Mouse (Mus musculus) liver, embryonic 16.5 days (tissue): ENCODE measurements around the gene Slc25a30. TPM values are rescaled to one million over a fixed set of nuclear protein-coding genes. Genes with fewer than 3 reads are reported as not detected.
A peak's percentile ranks its signal among the peaks of the same experiment; 100 is the strongest.
"Not testable (repeated sequence)": the region's sequence is repeated elsewhere in the genome, so short reads cannot be mapped to it uniquely, and the experiment has no call there.

ENCODE experiments used
- ATAC-seq: fragments of 200-750 bp; cut with Nextera tagmentation; 2 replicates; pipeline ENCODE4 v1.8.0; 2017; ENCODE audit warnings: low read depth, mild to moderate bottlenecking, moderate number of reproducible peaks, moderate library complexity
- H3K27ac ChIP-seq: fragments of 300-500 bp; sonication (generic); 2 replicates; pipeline ENCODE4 v1.5.1; 2014; ENCODE audit warnings: mild to moderate bottlenecking, low read length
- H3K27me3 ChIP-seq: fragments of 300-500 bp; sonication (generic); 2 replicates; pipeline ENCODE4 v1.6.1; 2014; ENCODE audit warnings: low read depth, low read length, mixed read lengths; ENCODE audit not compliant: control insufficient read depth, insufficient read depth
- H3K36me3 ChIP-seq: fragments of 300-500 bp; sonication (generic); 2 replicates; pipeline ENCODE4 v1.6.1; 2014; ENCODE audit warnings: mild to moderate bottlenecking; ENCODE audit not compliant: control insufficient read depth, insufficient read depth
- H3K4me1 ChIP-seq: fragments of 300-500 bp; sonication (generic); 2 replicates; pipeline ENCODE4 v1.6.1; 2014; ENCODE audit warnings: low read depth, low read length, mixed read lengths; ENCODE audit not compliant: control insufficient read depth
- H3K4me2 ChIP-seq: fragments of 300-500 bp; sonication (generic); 2 replicates; pipeline ENCODE4 v1.6.1; 2014; ENCODE audit warnings: low read depth, low read length, mixed read lengths
- H3K4me3 ChIP-seq: fragments of 300-500 bp; sonication (generic); 2 replicates; pipeline ENCODE4 v1.5.1; 2014; ENCODE audit warnings: low read depth, mild to moderate bottlenecking, low read length
- H3K9ac ChIP-seq: fragments of 300-500 bp; sonication (generic); 2 replicates; pipeline ENCODE4 v1.6.1; 2014; ENCODE audit warnings: low read depth, low read length
- H3K9me3 ChIP-seq: fragments of 300-500 bp; sonication (generic); replicated peaks from 2 replicates; pipeline ENCODE4 v1.6.1; 2016; ENCODE audit warnings: low read length; ENCODE audit not compliant: control insufficient read depth
- WGBS: fragments of 180-500 bp; shearing (Covaris S2); extraction: QIAGEN DNeasy Blood & Tissue Kit; methylation state at CpG from one replicate; pipeline ENCODE4 v1.1.7; 2014; ENCODE audit not compliant: insufficient replicate concordance; 5-methylcytosine and 5-hydroxymethylcytosine counted together
- polyA plus RNA-seq: library from polyadenylated mRNA; unstranded; fragments of >200 nt; fragmentation: Nextera tagmentation; extraction: Ambion mirVana; gene quantifications from 2 replicates; pipeline ENCODE4 v1.2.1, GENCODE M21; 2015

The Slc25a30 gene
- polyA plus RNA-seq, 1 experiment from 2014 or later: 1.3 TPM

DNA sequence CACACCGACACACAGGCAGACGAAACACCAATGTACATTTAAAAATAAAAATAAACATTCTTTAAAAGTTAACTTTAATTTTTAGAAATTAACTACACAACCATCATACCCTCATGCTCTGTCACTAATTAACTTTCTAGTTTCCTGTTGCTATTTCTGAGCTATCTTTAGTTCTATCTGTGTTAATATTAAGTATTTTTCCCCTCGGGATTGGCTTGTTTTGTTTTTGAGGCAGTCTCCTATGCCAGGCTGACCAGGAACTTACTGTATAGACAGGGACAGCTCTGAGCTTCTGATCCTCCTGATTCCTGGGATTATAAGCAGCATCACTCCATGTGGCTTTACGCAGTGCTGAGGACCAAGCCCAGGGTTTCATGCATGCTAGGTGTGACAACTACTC, 6.9 kb downstream of the Slc25a30 start:
- Histone ChIP-seq H3K4me2 (no peak overlapping the region), H3K27ac (no peak overlapping the region), H3K4me1 (peaks cover 8% of the 10 kb centered on the region; the same call in 1 of the 2 replicates), H3K9me3 (no peaks in the 10 kb centered on the region), H3K4me3 (no peak overlapping the region), H3K36me3 (no peaks in the 10 kb centered on the region), H3K27me3 (no peaks in the 10 kb centered on the region), H3K9ac (no peak overlapping the region)
- WGBS: 77% methylated on average over 4 of the region's 4 CpGs
- no peak for ATAC-seq

DNA sequence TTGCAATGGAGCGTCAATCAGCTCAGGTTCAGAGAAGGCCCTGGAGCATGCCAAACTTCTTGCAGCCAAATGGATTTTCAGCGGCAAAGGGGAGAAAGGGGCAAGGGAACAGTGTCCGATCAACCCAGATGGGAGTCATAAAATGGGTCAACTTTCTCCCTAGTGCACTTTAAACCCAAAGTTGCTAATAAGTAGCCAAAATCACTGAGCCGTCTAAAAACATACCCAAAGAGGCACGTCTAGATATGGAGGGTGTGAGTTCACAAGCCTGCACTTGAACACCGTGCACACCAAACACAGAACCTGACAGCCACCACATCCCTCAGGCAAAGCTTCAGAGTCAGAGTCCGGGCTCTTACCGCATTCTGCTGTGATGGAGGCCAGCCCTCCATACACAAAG, 10.2 kb downstream of the Slc25a30 start:
- WGBS: 87% methylated on average over 8 of the region's 8 CpGs
- Histone ChIP-seq H3K27ac (no peak overlapping the region), H3K4me2 (no peak overlapping the region), H3K9ac (no peak overlapping the region), H3K27me3 (no peaks in the 10 kb centered on the region), H3K9me3 (no peaks in the 10 kb centered on the region), H3K36me3 (no peaks in the 10 kb centered on the region), H3K4me1 (peaks cover 27% of the 10 kb centered on the region), H3K4me3 (no peak overlapping the region)
- ATAC-seq: no peak

DNA sequence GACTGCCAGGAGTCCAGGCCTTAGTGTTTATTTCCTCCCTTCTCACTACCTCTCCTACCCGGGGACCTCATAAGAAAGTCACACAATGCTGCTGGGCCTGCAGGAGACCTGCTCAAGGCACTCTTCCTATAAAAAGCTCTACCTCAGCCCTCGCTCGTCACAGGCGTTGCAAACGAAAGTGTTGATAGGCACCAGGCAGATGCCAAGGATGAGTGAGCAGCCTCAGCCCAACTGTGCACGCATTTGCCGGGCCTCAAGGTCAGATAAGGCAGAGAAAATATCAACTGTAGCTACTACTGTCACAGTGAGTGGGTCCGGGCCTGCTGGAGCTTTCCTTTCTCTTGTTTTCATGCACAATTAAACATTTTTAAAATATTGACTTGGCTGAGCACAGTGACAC, 13.4 kb downstream of the Slc25a30 start:
- H3K9ac ChIP-seq: no peak overlapping the region
- H3K9me3 ChIP-seq: no peaks in the 10 kb centered on the region
- WGBS: 21% methylated on average over 8 of the region's 8 CpGs
- H3K36me3 ChIP-seq: 0 out of 2 replicates have a peak, but pooled peaks cover 4% of the 10 kb centered on the region
- peak overlapping the region; percentile 12 for H3K4me2 ChIP-seq
- no peaks in the 10 kb centered on the region for H3K27me3 ChIP-seq
- peak overlapping the region; percentile 32; the same call in 1 of the 2 replicates for H3K27ac ChIP-seq
- H3K4me1 ChIP-seq: peaks cover 27% of the 10 kb centered on the region
- peak; percentile 87 for ATAC-seq
- H3K4me3 ChIP-seq: no peak overlapping the region

DNA sequence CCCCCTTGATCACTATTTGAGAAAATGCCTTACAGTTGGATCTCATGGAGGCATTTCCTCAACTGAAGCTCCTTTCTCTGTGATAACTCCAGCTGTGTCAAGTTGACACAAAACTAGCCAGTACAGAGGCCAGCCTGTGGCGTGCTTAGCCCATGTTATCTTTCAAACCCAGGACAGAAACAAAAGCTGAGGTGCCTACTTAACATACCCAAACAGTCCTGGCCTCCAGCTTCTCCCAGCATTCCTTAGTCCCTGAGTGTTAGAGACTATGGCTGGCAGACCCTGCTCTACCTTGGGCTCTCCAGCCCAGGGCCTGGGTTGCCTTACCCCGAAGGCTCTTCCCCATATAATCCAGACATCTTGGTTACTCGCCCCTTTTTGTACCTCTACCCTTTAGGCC, 14.4 kb downstream of the Slc25a30 start:
- not testable (repeated sequence) for H3K27me3 ChIP-seq, H3K9me3 ChIP-seq, H3K4me3 ChIP-seq, H3K36me3 ChIP-seq, H3K4me2 ChIP-seq, H3K9ac ChIP-seq
- ATAC-seq: peak; percentile 31; the same call in 1 of the 2 replicates
- Histone ChIP-seq H3K4me1 (peaks cover 21% of the 10 kb centered on the region), H3K27ac (peak overlapping the region; percentile 32; the same call in 1 of the 2 replicates)
- 53% methylated on average over 3 of the region's 3 CpGs for WGBS

DNA sequence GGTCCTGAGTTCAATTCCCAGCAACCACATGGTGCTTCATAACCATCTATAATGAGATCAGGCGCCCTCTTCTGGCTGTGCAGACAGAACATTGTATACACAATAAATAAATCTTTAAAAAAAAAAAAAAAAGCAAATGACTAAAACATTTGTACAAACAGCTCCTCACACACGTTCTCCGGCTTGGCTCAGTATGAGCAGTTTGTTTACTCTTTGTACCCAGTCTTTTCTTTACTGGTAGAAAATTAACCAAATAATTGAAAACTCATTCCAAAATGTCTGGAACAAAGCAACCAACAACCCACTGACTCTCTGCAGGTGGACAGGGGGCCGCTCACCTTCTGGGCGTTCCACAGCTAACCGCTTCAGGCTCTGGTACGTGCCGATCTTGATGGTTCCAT, 15.7 kb downstream of the Slc25a30 start:
- H3K4me3 ChIP-seq: no peak overlapping the region
- 80% methylated on average over 8 of the region's 8 CpGs for WGBS
- no peaks in the 10 kb centered on the region for H3K27me3 ChIP-seq
- no peak overlapping the region for H3K9ac ChIP-seq
- peaks cover 19% of the 10 kb centered on the region for H3K4me1 ChIP-seq
- no peaks in the 10 kb centered on the region for H3K9me3 ChIP-seq
- no peak overlapping the region for H3K27ac ChIP-seq
- 0 out of 2 replicates have a peak, but pooled peaks cover 4% of the 10 kb centered on the region for H3K36me3 ChIP-seq
- no peak overlapping the region for H3K4me2 ChIP-seq
- ATAC-seq: no peak

DNA sequence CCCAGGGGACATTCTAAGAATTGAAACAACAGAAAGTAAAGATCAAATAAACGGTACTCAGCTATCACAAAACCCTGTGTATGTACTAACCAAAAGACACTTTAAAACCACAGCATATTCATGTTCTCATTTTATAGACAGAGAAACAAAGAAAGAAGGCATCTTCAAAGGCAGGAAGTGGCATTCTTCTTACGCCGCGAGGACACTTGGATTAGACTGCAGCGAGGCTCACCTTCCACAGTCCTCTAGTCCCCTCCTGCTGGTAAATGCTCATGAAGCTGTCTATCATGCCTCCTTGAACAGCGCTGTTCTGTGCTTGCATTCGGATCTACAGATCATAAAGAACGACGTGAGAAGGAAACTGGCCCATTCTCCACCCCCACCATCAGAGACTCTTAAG, 17.5 kb downstream of the Slc25a30 start:
- no peak overlapping the region for H3K4me3 ChIP-seq
- H3K27ac ChIP-seq: no peak overlapping the region
- no peak overlapping the region for H3K9ac ChIP-seq
- ATAC-seq: no peak
- H3K27me3 ChIP-seq: no peaks in the 10 kb centered on the region
- H3K9me3 ChIP-seq: no peaks in the 10 kb centered on the region
- H3K36me3 ChIP-seq: 0 out of 2 replicates have a peak, but pooled peaks cover 4% of the 10 kb centered on the region
- 84% methylated on average over 9 of the region's 9 CpGs for WGBS
- H3K4me2 ChIP-seq: no peak overlapping the region
- peaks cover 19% of the 10 kb centered on the region for H3K4me1 ChIP-seq

DNA sequence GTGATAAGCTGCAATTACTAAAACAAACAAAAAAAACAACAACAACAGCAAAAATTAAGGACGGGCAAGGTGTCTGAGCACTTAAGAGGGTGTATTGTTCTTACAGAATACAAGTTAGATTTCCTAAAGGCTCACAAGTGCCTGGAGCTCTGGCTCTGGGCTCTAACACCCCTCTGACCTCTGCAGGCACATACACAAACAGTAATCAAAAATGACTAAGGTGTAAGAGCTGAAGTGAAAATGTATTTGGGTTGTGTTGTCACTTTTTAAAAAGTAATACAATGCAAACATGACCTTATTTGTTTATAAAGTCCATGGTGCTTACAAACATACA, 18.6 kb downstream of the Slc25a30 start:
- Histone ChIP-seq H3K27me3 (no peaks in the 10 kb centered on the region), H3K4me2 (no peak overlapping the region), H3K9ac (no peak overlapping the region), H3K4me1 (peaks cover 9% of the 10 kb centered on the region), H3K36me3 (0 out of 2 replicates have a peak, but pooled peaks cover 4% of the 10 kb centered on the region), H3K27ac (no peak overlapping the region), H3K4me3 (no peak overlapping the region), H3K9me3 (no peaks in the 10 kb centered on the region)
- 0% methylated on average over 1 of the region's 1 CpGs for WGBS
- no peak for ATAC-seq

DNA sequence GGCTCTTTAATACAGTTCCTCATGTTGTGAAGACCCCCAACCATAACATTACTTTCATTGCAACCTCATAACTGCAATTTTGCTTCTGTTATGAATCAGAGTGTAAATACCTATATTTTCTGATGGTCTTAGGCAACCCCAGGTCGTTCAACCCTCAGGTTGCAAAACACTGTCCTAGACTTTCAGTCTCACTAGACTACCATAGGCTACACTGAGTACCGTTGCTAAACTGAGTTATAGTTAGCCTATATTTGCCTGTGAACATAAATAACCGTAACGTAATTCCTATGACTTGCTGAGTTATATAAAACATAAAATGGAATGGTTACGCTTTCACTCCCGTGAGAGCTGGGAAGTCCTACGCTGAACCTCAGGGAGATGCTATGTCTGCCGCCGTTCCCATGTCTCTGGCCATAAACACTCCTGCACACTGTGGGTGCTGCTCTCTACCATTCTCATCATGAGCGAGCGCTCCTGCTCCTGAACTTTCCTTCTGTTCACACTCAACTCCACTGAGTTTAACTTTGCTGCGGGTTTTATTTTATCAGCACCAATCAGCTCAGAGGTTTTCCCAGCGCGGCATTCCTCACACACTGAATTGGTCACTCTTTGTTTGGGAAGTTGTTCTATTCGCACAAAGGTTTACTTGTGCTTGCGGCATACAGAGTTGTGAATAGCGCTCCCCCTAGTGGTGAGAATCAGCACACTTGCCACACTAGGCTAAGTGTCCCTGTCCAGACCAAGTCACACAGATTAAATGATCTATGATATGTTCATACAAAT, 19.2 kb downstream of the Slc25a30 start:
- Histone ChIP-seq H3K4me2 (no peak overlapping the region), H3K27ac (no peak overlapping the region), H3K36me3 (0 out of 2 replicates have a peak, but pooled peaks cover 4% of the 10 kb centered on the region), H3K27me3 (no peaks in the 10 kb centered on the region), H3K4me1 (peaks cover 3% of the 10 kb centered on the region), H3K9ac (no peak overlapping the region), H3K4me3 (no peak overlapping the region), H3K9me3 (no peaks in the 10 kb centered on the region)
- no peak; the same call in 1 of the 2 replicates for ATAC-seq
- WGBS: 57% methylated on average over 17 of the region's 17 CpGs

DNA sequence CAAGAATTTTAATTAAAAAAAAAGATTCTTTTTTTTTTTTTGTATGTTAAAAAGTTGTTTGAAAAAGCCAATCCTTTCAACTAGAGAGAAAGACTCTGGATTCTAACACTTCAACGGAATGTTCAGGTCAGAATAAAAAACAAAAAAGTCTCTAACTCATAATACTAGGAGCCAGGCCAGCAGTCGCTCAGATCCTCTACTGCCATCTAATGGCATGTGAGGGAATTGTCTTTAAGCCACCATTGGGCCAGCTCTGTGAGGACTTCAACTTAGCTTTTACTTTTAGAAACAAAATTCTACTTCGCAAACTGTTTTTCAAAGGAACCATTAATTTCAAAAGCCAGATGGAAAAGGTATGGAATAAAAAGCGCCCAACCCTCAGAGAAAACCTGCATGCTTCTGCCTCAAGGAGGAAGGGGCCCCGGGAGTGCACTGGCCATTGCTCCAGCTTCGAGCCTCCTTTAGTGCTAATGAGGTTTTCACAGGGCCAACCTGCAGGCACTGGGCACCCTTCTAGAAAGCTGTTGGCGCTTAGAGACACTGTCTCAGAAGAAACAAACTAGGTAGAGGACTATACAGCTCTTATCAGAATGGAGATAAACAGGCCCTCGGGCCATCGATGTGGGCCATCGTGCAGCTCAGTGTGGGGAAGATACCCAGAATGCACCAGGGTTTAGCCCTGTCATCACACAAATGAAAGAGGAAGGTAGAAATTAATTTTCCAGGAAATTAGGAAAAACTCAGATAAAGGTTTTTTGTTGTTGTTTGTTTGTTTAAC, 25.6 kb downstream of the Slc25a30 start:
- H3K27ac ChIP-seq: 0 out of 2 replicates have a peak overlapping the region, but pooled peaks have one; percentile 54
- peak; percentile 67 for ATAC-seq
- WGBS: 33% methylated on average over 10 of the region's 10 CpGs
- H3K36me3 ChIP-seq: no peaks in the 10 kb centered on the region; the same call in 1 of the 2 replicates
- no peak overlapping the region for H3K4me3 ChIP-seq
- H3K9me3 ChIP-seq: no peaks in the 10 kb centered on the region
- no peak overlapping the region for H3K9ac ChIP-seq
- H3K27me3 ChIP-seq: no peaks in the 10 kb centered on the region; the same call in 1 of the 2 replicates
- peak overlapping the region; percentile 3; the same call in 1 of the 2 replicates for H3K4me2 ChIP-seq
- H3K4me1 ChIP-seq: peaks cover 4% of the 10 kb centered on the region
